Mouse (Mus musculus) forebrain, postnatal 0 days (tissue): Measurements from ENCODE around the gene Pdzd7. TPM values are rescaled to one million over a fixed set of nuclear protein-coding genes. Genes with fewer than 3 reads are reported as not detected.

Source experiments
- ATAC-seq: fragments of 200-750 bp; cut with Nextera tagmentation; 2 replicates; pipeline ENCODE4 v1.8.0; 2017; ENCODE audit warnings: mild to moderate bottlenecking, moderate library complexity
- DNase-seq: peaks from one replicate; pipeline ENCODE4 v3.0.0-alpha.2; 2015
- H3K27ac ChIP-seq: fragments of 300-500 bp; sonication (generic); 2 replicates; pipeline ENCODE4 v1.5.1; 2014; ENCODE audit warnings: low read depth, mild to moderate bottlenecking, antibody characterized with exemption, low read length, moderate library complexity, mixed read lengths
- H3K27me3 ChIP-seq: fragments of 300-500 bp; sonication (generic); 2 replicates; pipeline ENCODE4 v1.6.1; 2014; ENCODE audit warnings: mild to moderate bottlenecking, low read length, mixed read lengths; ENCODE audit not compliant: insufficient read depth
- H3K36me3 ChIP-seq: fragments of 300-500 bp; sonication (generic); 2 replicates; pipeline ENCODE4 v1.6.1; 2014; ENCODE audit warnings: mild to moderate bottlenecking, moderate library complexity; ENCODE audit not compliant: insufficient read depth
- H3K4me1 ChIP-seq: fragments of 300-500 bp; sonication (generic); 2 replicates; pipeline ENCODE4 v1.6.1; 2014; ENCODE audit warnings: antibody characterized with exemption; ENCODE audit not compliant: insufficient read depth
- H3K4me2 ChIP-seq: fragments of 300-500 bp; sonication (generic); 2 replicates; pipeline ENCODE4 v1.6.1; 2014; ENCODE audit warnings: low read depth, mild to moderate bottlenecking, moderate library complexity
- H3K4me3 ChIP-seq: fragments of 300-500 bp; sonication (generic); 2 replicates; pipeline ENCODE4 v1.5.1; 2014; ENCODE audit warnings: low read depth, low read length, mixed read lengths
- H3K9ac ChIP-seq: fragments of 300-500 bp; sonication (generic); 2 replicates; pipeline ENCODE4 v1.6.1; 2014; ENCODE audit warnings: mild to moderate bottlenecking
- H3K9me3 ChIP-seq: fragments of 300-500 bp; sonication (generic); 2 replicates; pipeline ENCODE4 v1.6.1; 2016; ENCODE audit warnings: low read length
- CTCF ChIP-seq: sonication (generic); IDR thresholded peaks from 2 replicates; pipeline ENCODE4 v1.5.1; 2016; ENCODE audit warnings: antibody characterized with exemption, control low read depth, low read depth
- WGBS: fragments of 180-500 bp; shearing (Covaris S2); extraction: QIAGEN DNeasy Blood & Tissue Kit; methylation state at CpG from one replicate; pipeline ENCODE4 v1.1.7; 2014; 5-methylcytosine and 5-hydroxymethylcytosine counted together
- polyA plus RNA-seq: library from polyadenylated mRNA; unstranded; fragments of >200 nt; fragmentation: Nextera tagmentation; extraction: Ambion mirVana; gene quantifications from 2 replicates; pipeline ENCODE4 v1.2.1, GENCODE M21; 2015
- total RNA-seq: library from RNA; depleted of rRNA; stranded (reverse); fragments of >200 nt; gene quantifications from 2 replicates; pipeline ENCODE4 v1.2.3, GENCODE M21; 2014

Pdzd7 gene
- total and polyA plus RNA-seq, 2 experiments from 2014 or later: 1.9 to 6.4 TPM

DNA sequence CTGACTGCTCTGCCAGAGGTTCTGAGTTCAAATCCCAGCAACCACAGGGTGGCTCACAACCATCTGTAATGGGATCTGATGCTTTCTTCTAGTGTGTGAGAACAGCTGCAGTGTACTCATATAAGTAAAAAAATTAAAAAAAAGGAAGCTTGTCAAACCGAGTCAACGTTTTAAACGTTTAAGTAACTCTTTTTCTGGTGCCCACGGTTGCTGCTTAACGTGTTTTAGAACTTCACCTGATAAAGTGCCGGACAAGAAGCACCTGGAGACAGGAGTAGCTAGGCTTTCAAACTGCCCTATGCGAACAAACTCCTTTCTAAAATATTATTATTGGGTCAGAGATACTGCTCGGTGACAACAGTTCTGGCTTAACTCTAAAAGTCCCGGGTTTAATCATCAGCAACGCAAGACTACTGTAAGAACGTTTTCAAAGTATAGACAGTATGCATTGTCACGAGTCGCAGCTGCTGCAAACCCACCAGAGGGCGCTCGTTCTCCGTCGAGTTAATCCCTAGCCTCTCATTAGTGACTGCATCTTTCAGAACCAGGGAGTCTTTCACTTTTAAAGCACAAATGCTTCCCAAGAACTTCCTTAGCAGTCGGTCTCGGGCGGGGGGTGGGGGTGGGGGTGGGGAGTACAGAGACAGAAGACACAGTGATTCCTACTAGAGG lies 28.5 kb upstream of the Pdzd7 start:
- Histone ChIP-seq H3K4me3 (peak overlapping the region; percentile 83), H3K27ac (no peak overlapping the region), H3K36me3 (no peaks in the 10 kb centered on the region), H3K9me3 (no peaks in the 10 kb centered on the region), H3K4me1 (peaks cover 5% of the 10 kb centered on the region; the same call in 1 of the 2 replicates), H3K4me2 (peak overlapping the region; percentile 100), H3K27me3 (peaks cover 37% of the 10 kb centered on the region), H3K9ac (peak overlapping the region; percentile 96)
- DNase-seq (peak; percentile 90), ATAC-seq (peak; percentile 62)
- TF ChIP-seq CTCF: peak; percentile 86
- 9% methylated on average over 20 of the region's 20 CpGs for WGBS

DNA sequence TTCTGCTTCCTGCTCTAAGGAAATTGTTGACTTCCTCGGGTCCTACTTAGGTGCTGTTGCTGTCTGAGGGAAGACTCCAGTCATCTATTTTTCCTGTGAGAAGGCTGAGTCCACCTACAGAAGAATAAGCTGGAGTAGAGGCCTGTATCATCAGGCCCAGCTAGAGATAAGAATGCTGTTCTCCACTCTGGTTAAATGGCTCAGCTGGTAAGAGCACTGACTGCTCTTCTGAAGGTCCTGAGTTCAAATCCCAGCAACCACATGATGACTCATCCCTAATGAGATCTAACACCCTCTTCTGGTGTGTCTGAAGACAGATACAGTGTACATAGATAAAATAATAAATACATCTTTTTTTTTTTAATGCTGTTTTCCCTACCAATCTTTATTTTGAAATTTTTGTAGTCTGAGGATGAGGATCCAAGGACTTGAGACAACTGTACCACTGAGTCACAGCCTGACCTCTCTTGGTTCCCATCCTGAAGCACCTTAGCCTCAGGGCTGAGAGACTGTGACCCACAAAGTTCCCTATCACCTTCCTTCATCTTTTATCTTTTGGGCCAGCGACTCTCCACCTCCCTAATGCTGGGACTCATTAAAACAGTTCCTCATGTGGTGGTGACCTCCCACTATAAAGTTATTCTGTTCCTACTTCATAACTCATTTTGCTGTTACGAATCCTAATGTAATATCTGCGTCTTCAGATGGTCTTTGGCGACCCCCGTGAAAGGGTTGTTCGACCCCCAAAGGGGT lies 22.4 kb upstream of the Pdzd7 start:
- ATAC-seq (no peak), DNase-seq (no peak)
- no peak overlapping the region for H3K4me2 ChIP-seq
- no peak overlapping the region for H3K27ac ChIP-seq
- no peaks in the 10 kb centered on the region for H3K9me3 ChIP-seq
- 79% methylated on average over 7 of the region's 7 CpGs for WGBS
- H3K4me3 ChIP-seq: no peak overlapping the region
- no peaks in the 10 kb centered on the region for H3K4me1 ChIP-seq
- TF ChIP-seq CTCF: no peak
- peaks cover 28% of the 10 kb centered on the region for H3K27me3 ChIP-seq
- no peaks in the 10 kb centered on the region for H3K36me3 ChIP-seq
- no peak overlapping the region for H3K9ac ChIP-seq

DNA sequence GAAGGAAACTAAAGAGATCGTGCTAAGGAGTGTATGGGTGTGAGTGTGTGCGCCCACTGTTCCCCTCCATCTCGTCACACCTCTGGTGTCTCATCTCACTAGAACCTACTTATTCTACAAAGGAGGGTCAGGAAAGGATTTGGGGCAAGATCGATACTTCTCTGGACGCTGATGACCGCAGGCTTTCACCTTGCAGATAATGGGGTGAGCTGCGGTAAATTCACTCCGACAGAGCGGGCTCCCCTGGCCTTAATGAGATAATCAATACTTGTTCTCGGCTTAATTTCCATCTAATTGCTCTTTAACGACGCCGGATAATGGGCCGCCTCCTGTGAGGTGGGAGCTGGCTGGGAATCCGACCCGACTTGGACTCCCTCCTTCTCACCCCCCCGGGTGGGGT lies 21.7 kb upstream of the Pdzd7 start:
- WGBS: 11% methylated on average over 17 of the region's 17 CpGs
- TF ChIP-seq CTCF: no peak
- ATAC-seq: no peak

DNA sequence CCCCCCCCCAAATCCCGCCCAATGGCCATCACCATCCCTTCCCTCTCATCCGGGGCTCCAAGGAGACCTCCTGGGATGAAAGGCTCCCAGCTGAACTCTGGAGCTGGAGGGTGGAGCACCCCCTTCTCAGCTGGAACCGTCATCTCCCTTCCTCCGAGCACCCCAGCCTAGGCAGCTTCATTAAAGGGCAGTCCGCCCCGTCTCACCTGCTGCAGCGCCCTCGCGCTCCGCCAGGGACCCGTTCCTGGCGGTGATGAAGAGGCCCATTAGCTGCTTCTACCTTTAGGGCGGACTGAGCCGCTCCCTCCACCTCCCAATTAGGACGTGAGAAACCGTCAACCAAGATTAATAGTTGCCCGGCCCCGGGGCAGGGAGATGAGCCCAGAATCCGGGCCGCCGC lies 19.7 kb upstream of the Pdzd7 start:
- H3K9ac ChIP-seq: no peak overlapping the region
- H3K27me3 ChIP-seq: peaks cover 28% of the 10 kb centered on the region
- H3K9me3 ChIP-seq: no peaks in the 10 kb centered on the region
- no peak overlapping the region for H3K4me2 ChIP-seq
- ATAC-seq: no peak
- H3K27ac ChIP-seq: no peak overlapping the region
- no peak for DNase-seq
- no peaks in the 10 kb centered on the region for H3K4me1 ChIP-seq
- WGBS: 9% methylated on average over 21 of the region's 21 CpGs
- no peak for TF ChIP-seq CTCF
- H3K36me3 ChIP-seq: no peaks in the 10 kb centered on the region
- no peak overlapping the region for H3K4me3 ChIP-seq

More for the DNA sequence above, 21.7 kb upstream of the Pdzd7 start:
- H3K27me3 ChIP-seq: peaks cover 28% of the 10 kb centered on the region
- H3K4me1 ChIP-seq: no peaks in the 10 kb centered on the region
- H3K9ac ChIP-seq: no peak overlapping the region; the same call in 1 of the 2 replicates
- no peaks in the 10 kb centered on the region for H3K9me3 ChIP-seq
- H3K4me2 ChIP-seq: no peak overlapping the region
- H3K27ac ChIP-seq: no peak overlapping the region
- no peak for DNase-seq
- H3K36me3 ChIP-seq: no peaks in the 10 kb centered on the region
- no peak overlapping the region for H3K4me3 ChIP-seq

DNA sequence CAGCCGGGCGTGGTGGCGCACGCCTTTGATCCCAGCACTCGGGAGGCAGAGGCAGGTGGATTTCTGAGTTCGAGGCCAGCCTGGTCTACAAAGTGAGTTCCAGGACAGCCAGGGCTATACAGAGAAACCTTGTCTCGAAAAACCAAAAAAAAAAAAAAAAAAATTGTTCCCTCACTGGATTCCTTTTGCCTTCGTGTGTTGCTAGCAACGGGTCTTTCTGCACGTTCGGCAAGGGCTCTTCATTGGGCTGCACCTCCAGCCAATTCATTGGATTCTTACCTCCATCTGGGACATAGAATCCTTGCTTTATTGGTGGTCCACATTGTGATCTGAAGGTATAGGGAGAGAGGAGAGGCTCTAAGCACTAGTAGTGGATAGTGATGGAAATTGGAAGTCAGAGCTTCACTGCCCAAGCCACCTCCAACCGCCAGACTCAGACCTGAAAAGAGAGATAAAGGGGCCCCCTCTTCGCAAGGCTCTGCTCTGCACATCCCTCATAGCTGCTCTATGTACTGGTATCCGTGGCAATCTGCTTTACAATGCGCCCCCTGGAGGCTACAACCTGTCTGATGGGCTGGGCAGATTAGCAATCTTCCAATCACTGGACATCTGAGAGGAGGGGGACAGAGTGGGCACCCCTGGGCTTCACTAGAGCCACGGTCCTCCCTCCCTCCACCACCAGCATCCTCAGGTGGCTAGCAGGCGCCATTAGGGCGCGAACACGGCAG lies 18.2 kb upstream of the Pdzd7 start:
- TF ChIP-seq CTCF: peak; percentile 58
- DNase-seq (no peak), ATAC-seq (peak; percentile 65)
- Histone ChIP-seq H3K27me3 (peaks cover 28% of the 10 kb centered on the region), H3K4me3 (no peak overlapping the region), H3K36me3 (no peaks in the 10 kb centered on the region), H3K9ac (peak overlapping the region; percentile 14; the same call in 1 of the 2 replicates), H3K9me3 (no peaks in the 10 kb centered on the region), H3K4me1 (peaks cover 4% of the 10 kb centered on the region; the same call in 1 of the 2 replicates), H3K27ac (no peak overlapping the region), H3K4me2 (peak overlapping the region; percentile 30; the same call in 1 of the 2 replicates)
- 43% methylated on average over 20 of the region's 20 CpGs for WGBS

DNA sequence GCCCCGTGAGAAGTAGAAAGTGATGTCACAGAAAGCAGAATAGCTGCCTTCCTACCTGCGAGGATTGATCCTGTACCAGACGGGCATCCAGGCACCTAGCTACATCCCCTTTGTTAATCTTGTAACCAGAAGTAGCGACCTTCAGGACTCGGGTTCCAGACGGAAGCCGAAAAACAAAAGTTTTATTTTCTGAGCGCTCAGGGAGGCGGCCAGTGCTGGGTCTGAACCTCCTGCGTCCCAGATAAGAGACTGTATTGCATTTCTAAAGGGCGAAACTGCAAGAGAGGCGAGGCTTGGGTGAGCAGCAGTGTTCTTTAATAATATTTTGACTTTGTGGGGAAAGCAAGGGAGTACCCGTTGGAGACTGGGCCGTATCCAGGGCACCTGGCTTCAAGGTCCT lies 13.3 kb upstream of the Pdzd7 start:
- TF ChIP-seq CTCF: no peak
- Histone ChIP-seq H3K4me3 (peak overlapping the region; percentile 64), H3K27me3 (no peaks in the 10 kb centered on the region), H3K4me2 (peak overlapping the region; percentile 81), H3K27ac (peak overlapping the region; percentile 98), H3K9ac (peak overlapping the region; percentile 88), H3K36me3 (peaks cover 16% of the 10 kb centered on the region), H3K9me3 (no peaks in the 10 kb centered on the region), H3K4me1 (peaks cover 13% of the 10 kb centered on the region)
- 1% methylated on average over 14 of the region's 14 CpGs for WGBS
- DNase-seq: no peak
- no peak for ATAC-seq
